Mouse (Mus musculus) 3T3-L1 (cell line): ENCODE data around the gene Slit3.

Experiments used
- DNase-seq: peaks from one replicate; pipeline ENCODE4 v3.0.0-alpha.2; 2015; ENCODE audit warnings: low read depth, low spot score

Slit3 gene

DNA sequence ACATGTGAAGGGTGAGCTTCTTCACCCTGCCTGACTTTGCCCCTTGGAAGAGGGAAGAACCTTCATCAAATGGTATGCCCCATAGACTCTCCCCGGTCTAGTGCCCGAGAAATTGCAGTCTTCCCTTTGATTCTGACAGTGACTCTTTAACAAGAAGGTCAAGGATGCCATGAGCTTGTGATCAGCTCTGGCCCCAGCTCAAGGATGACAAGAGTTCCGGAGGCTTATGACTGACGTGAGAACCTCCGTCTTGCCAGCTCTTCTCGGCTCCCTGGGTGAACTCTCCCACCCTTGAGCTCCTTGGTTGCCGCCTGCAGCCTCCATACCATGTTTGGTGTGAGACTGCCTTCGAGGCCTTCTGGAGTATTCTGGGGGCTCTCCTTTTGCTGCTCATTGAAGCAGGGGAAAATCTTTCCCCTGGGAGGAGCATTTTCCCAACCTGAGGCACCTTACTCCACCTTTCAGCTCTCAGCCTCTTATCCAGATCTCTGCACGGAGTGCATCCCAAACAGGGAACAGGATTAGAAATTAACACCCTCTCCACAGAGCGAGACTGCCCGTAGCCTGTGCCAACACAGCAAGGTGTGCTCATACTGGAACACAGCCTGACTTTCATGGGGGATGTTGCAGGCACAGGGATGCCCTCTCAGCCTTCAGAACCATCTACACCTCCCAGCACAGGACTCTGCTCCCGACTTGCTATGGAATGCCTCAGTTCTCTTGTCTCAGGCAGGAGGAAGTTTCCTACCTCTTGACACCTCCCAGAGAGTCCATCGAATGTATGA lies 224.9 kb downstream of the Slit3 start:
- no peak for DNase-seq

DNA sequence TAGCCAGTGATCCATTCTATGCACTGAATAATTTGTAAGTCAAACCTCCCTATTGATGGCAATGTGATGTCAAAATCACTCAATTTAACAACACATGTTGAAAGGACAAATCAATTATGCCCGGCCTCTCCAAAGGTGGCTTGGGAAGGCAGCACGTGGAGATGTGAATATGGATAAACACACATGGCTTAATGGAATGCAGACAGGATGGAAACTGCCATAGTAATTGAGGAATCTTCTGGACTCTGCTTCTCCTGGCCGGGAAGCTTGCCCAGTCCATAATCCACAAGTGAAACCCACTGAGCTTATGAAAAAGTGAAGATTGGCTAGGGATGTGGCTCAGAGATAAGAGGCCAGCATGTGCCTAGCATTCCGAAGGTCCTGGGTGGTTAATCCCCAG lies 227.1 kb downstream of the Slit3 start:
- peak; percentile 17 for DNase-seq

DNA sequence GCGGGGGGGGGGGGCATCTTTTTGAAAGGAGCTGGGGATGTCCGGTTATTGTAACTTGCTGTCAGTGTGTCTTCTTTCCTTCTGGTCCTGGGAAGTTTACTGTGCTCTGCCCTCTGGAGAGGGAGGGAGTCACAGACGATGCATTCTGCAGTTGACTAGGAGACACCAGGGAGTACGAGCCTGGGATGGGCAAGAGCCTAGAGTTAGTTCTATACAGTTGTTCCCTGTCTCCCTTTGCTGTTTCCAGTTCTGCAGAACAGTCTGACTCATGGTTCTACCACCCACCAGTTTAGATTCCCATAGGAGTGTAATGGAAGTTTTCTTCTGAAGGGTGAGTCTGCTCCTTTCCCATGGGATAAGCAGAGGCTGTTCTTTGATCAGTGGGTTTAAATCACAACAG lies 229.9 kb downstream of the Slit3 start:
- peak; percentile 28 for DNase-seq

DNA sequence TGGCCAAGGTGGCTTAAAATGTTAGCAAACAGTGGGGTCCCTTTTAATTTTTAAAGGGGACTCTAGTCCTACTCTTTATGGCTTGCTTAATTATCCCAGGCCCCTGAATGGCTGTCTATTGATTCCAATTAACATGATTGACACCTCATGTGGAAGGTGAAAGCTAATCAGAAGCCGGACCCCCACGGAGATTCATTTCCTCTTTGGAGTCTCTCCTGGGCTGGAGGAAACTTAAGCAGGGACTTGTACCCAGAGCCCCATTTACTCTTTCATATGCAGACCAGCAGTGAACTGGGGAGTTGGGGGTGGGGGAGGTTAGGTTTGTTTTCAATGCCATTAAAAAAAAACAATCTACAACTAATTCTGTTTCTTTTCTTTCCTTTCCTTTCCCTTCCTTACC lies 230.4 kb downstream of the Slit3 start:
- no peak for DNase-seq

DNA sequence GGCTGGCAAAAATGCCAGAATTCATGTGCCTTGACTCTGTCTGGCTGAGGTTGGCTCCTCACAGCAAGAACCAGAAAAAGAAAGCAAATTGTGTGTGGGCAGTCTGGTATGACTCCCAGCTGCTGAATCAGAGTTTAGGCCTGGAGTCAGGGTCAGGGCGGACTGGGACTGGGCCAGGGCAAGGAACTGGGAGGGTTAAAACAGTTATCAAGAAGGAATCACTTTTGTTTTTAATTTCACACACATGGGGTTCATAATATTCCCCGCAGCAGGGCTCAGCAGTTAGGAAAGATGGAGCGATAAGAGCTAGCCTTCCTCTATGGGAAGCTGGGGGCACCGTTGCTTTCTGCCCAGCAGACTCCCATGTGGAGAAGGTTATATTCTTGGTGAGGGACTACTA lies 234.8 kb downstream of the Slit3 start:
- peak; percentile 23 for DNase-seq

DNA sequence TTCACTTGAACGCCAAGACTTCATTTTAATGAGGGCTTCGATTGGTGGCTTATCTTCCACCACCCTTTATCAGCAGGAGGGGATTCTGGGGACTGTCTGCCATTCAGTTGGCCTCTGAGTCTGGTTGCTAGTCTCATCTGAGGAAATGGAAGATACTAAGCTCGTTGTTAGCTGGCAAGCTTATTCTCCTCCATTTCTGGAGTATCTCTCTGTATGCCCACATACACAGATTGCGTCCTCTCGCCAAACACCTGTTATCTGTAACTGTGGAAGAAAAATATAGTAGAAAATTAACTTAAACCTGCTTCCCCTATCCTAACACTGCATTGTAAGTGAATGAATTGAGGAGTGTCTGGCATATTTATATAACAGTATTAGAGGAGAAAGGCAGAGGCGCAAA lies 240.0 kb downstream of the Slit3 start:
- DNase-seq: no peak

DNA sequence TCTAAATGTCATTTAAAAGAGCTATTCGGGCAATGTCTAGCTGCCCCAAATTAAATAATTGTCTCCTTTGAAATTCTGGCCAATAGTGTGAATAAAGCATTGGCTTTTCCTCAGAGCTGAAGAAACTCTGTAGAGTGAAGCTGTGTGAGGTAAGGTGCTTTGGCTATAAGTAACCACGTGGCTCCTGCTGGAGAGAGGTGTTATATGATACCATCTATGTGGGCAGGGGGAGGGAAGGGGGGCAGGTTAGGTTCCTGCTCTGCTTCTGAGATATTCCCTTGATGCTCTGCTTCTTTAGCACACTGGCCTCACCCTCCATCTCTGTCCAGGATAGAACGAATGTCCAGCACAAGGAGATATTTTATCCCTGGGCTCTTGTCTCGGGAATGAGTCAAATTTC lies 242.0 kb downstream of the Slit3 start:
- no peak for DNase-seq

DNA sequence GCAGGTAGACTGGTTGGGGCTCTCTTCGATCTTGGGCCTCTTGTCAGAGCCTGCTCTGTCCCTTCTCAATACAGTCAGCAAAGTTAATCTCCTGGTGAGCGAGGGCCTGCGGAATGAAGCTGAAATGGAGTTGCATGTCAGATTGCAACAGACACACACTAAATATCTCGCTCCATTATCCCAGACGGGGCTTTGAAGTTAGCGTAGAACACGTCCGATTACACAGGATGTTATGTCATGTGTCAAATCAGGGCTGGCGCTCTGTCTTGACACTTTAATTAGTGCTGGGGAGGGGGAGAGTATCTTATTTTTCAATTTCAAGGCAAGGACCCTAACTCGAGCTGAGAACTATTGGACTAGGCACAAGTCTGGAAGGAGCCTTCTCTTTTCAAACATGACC lies 243.4 kb downstream of the Slit3 start:
- DNase-seq: no peak

DNA sequence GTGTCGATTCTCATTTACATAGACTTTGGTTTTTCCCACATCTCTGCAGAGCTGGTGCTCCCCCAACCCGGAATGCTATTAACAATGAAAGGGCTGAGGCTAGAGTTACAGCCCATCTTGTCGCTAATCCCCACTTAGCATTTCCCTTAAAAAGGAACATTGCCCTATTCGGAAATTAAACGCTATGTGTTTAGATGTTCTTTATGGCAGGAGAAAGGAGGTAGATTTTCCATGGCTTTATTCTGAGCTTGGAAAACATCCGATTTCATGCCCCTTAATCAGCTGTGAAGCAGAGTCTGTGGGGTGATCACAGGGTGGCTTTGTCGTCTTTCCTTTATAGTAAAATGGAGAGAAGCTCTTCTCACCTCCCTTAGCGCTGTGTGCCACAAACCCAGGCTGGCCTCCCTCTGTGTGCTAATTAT lies 244.5 kb downstream of the Slit3 start:
- DNase-seq: no peak

DNA sequence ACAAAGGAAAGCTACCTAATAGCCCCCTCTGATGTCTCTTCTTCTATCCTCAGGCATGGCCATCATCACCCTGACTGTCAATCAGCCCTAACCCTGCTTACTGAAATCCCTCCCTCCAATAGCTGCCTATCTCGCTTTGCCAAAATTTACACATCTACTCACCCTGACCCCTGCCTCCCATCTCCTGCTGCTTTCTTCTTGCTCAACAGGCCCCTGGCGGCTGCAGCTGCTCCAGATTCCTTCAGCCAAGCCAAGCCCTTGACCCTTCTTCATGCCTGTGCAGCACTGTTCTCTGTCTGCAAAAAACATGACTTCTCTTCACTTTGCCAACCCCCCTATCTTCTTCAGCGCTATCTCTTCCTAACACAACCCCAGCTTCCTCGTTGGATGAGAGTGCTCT lies 245.6 kb downstream of the Slit3 start:
- DNase-seq: no peak

DNA sequence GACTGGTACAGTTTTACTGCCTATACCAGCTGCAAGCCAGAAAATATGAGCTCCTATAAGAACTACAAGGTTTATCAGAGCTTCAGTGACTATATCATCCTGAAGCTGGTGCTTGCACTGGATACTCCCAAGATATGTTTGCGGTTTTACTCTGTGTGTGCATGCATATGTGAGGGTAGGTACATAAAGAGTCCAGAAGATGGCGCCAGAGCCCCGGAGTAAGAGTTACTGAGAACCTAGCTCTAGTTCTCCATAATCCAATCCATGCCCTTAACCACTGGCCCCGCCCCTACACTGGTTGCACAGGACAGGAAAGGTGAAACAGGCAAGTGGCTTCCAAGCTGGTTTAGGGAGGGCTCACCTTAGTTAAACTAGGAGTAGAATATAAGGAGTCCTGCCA lies 246.2 kb downstream of the Slit3 start:
- peak; percentile 3 for DNase-seq

DNA sequence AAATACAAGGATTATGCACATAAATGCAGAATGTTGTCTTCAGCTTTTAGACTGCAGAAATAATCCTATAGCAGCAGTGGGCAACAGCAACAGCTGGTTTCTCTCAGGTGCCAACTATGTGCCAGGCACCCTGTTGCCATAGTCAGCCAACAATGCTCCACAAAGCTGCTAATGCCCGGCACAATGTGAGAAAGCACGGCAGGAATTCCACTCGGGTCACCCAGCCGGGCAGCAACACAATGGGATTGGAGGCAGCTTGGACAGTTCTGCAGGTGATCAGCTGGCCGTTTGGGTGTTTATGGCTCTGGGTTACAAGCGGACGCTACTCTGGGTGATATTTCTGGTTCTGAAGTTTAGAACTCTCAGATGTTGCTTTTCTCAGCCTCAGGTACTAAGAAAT lies 248.9 kb downstream of the Slit3 start:
- no peak for DNase-seq

DNA sequence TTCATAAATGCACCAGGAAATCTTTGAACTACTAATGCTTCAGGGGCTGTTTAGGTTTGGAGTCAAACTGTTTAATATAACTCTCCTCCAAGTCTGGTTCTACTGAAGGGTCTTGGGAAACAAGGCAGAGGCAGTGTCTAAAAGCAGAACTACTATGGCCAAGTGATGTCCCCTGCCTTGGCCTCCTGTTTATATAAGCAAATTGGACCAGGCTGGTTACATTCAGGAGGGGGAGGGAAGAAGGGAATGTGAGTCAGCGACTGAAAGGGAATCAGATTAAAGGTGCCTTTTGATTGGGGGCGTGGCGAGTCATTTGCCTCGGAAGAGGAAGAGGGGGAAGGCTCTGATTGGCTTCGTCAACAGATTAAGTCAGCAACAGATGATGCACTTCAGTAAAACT lies 249.7 kb downstream of the Slit3 start:
- no peak for DNase-seq

DNA sequence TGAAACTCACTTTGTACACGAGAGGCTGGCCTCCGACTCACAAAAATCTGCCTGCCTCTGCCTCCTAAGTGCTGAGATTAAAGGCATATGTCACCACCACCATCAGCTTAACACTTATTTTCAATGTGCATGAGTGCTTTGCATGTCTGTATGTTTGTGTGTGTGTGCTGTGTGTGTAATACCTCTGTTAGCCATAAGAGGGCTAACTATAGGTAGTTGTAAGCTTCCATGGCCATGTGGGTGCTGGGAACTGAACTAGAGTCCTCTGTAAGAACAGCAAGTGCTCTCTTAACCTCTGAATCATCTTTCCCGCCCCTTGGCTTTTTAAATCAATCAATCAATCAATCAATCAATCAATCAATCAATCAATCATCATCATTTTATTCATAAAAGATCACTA lies 251.4 kb downstream of the Slit3 start:
- DNase-seq: no peak

DNA sequence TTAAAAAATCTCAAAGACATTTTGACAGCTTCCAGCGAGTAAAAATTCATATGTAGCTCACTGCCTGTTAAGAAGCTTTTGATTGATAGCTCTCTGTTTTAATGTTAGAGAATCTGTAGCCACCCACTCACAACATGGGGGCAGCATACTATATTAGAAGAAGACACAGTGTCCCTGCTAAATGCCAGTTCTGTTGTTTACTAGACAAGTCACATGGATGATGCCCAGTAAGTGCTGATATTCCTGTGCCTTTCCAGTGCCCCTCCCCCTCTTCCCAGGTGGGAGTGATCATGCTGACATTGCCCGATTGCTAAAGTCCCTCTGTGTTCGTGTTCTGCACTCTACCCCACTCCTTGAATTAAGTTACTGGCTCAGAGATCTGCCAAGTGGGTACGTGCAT lies 254.0 kb downstream of the Slit3 start:
- no peak for DNase-seq

DNA sequence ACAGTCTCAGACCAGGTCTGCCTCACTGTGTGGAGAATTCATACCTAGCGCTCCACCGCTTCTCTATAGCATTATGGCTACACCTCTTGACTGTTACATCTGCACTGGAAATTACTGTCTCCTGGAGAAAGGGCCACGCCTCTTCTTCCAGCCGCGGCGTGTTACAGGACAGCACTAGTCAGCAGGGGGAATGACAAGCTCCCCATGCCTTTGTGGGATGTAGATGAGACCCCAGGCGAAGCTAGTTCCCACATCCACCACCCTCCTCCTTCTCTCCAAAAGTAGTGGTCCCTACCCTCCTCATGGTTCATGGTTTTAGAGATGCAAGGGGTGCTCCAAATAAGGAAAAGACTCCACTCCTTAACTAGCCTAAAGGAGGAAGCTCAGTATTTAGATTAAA lies 257.8 kb downstream of the Slit3 start:
- no peak for DNase-seq

DNA sequence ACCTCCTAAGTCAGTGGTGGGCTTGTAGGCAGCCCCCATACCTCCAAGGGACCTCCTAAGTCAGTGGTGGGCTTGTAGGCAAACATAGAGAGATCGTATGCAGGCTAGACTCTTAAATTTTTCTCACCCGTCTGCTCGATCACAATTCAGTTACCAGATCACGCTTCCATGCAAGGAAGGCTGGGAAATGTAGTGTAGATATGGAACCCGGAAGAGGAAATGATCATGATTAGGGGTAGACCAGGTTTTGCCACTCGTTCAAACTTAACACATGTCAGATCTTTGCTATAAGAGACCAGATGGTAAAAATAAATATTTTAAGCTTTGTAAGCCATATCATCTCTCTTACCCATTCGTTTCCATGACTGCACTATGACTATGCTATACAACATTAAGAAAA lies 258.4 kb downstream of the Slit3 start:
- DNase-seq: no peak

DNA sequence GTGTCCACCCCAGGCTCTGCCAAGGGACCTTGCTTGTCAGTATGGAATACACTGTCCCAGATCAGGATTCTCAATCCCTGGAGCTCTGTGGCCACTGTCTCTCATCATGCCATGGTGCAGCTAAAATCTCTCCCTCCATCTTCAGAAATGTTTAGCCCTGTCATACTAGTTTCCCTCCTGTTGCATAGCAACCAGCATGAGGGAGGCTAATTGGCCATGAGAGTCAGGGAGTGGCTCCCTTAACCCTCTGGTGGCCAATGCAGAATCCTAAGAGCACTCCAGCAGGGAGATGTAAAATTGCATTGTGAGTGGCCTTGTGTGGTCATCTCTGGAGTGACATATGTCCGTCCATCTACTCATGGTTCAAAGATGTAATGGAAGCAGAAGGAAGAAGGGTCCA lies 259.7 kb downstream of the Slit3 start:
- DNase-seq: no peak

DNA sequence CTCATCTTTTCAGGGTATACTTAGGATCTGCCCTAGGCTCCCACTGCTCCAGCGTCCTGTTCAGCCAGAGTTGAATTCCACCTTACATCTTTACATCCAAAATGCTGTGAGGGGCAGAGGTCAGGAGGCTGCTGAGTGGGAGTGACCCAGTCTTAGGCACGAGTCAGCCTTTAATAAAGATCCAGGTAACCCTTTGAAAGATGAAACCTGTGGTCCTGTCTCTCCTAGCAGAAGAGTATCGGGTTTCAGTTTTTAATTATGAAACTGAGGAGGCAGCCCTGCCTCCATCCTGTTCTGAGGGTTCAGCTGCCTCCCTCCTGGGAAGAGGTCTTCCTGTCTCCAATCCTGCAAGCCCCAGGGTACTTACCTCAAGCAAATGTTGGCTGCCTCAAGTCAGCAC lies 264.4 kb downstream of the Slit3 start:
- no peak for DNase-seq

DNA sequence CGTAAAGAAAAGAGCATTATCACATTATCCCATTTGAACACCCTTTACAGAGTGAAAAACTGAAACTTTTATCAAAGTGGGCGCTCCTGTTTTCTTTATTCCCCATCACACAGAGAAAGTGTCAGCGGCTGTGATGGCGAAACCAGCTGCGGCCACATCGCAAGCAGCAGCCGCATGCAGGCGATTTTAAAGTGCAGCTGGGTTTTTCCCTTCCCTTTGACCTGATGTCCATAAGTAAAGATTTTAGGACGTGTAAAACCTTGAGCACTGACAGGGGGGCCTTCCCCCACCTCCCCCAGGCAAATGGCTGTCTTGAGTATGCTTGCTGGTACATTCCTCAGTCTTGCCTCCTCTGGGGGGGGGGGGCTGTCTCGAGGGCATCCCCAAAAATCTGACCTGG lies 266.8 kb downstream of the Slit3 start:
- no peak for DNase-seq

DNA sequence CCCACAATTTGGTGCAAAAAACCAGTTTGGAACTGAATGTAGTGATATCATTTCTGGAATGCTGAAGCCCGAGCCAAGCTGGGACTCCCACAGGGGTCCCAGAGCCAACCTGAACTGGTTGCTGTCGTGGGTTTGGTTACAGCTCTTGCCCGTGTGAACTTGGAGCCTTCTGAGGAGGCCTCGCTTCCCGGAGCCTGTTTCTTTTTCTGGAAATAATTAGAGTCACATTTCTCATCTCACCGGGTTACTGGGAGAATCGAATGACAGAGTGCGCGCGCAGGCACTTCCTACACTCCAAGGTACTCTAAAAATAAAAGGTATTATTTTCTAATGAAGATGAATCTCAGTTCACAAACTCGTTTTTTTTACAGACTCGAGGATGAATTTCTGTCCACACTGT lies 267.4 kb downstream of the Slit3 start:
- no peak for DNase-seq

DNA sequence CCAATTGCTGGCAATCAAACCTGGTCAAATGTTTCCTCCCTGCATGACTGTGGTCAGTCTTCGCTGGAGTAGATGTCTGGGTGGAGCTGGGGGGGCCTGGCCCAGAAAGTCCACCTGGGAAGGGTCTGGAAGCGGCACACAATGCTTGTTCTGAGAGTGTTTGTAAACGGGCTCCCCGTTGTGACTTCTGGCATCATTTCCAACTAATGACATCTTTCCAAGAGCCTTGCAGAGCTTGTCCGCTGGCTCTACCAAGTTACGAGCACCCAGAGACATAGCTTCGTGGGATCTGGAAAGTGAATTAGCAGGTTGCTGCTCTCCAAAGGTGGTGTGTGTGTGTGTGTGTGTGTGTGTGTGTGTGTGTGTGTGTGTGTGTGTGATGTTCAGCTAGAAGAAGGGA lies 268.3 kb downstream of the Slit3 start:
- DNase-seq: no peak

DNA sequence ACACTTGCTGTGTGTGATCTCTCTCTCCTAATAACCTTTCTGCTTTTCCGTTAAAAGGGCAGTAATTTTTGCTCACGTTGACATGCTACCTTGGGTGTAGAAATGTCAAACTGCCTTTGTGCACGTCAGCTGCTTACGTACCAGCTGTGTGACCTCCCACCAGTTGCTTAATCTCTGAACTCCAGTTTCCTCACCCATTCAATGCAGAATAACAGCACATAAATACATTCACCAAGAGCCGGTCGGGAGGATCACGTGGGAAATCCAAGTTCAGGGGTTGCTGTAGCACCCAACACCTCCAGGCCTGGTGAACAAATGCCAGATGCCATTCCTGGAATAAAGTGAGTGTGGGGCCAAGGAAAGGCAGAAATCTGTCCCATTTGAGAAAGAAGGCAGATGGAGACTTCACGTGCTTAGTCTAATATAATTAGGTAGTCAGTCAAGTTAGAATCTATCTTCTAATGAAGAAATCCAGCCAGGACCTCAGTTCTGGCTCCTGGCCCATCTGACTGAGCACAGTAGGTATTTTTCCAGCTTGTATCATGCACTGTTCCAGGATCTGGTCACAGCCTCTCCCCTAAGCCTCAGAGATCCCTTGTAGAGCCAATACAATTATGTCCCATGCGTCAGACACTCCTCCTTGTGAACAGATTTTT lies 268.9 kb downstream of the Slit3 start:
- no peak for DNase-seq

DNA sequence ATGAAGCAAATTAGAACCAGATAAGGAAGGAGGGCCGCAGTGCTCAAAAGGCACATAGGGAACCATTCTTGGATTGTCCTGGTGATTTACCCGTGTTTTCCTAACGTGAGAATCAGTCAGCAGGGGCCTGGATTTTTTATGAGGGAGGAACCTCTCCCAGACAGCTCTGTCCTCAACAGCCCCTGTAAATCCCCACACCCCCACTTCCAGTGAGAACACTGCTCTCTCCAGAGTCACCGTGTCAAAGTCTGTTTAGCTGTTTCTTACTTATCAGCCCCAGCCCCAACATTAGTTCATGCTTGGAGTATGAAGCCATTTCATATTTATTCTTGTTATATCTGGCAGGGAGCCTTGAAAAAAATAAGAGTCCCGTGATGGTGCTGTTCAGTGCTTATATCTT lies 272.8 kb downstream of the Slit3 start:
- no peak for DNase-seq
